Mouse (Mus musculus): ENCODE results near the gene Syde2. TPM values are rescaled to one million over a fixed set of nuclear protein-coding genes. Genes with fewer than 3 reads are reported as not detected.

Gene Syde2
- polyA plus RNA-seq, 1 experiment from 2014 or later: 0.68 TPM

- Histone ChIP-seq H3K4me3 (ENCODE audit: low read depth, low read length) (no peak overlapping the region), H3K36me3 (ENCODE audit: control insufficient read depth, insufficient read depth, low read length) (no peaks in the 10 kb centered on the region), H3K9me3 (replicated peaks; ENCODE audit: control insufficient read depth, low read length, poor library complexity, severe bottlenecking) (no peaks in the 10 kb centered on the region), H3K4me1 (ENCODE audit: control insufficient read depth, insufficient read depth, low read length) (peaks cover 6% of the 10 kb centered on the region; the same call in 1 of the 2 replicates), H3K27me3 (ENCODE audit: control insufficient read depth, insufficient read depth, low read depth, low read length) (peaks cover 3% of the 10 kb centered on the region; the same call in 1 of the 2 replicates), H3K27ac (ENCODE audit: low read length) (no peak overlapping the region), H3K9ac (ENCODE audit: low read depth, low read length) (no peak overlapping the region), H3K4me2 (ENCODE audit: low read length) (peak overlapping the region; percentile 0; the same call in 1 of the 2 replicates)
- 27% methylated on average over 11 of the region's 11 CpGs for WGBS
- ATAC-seq: peak; percentile 86
Observed at GRCm38 (mm10) chr3:146051277-146052007, 63.8 kb downstream of the Syde2 start.

GRCm38 (mm10) chr3:146053082-146053814 lies 65.6 kb downstream of the Syde2 start:
- WGBS: 66% methylated on average over 6 of the region's 6 CpGs
- H3K4me2 ChIP-seq (ENCODE audit: low read length): no peak overlapping the region
- ATAC-seq: no peak
- no peaks in the 10 kb centered on the region for H3K9me3 ChIP-seq (replicated peaks; ENCODE audit: control insufficient read depth, low read length, poor library complexity, severe bottlenecking)
- H3K4me3 ChIP-seq (ENCODE audit: low read depth, low read length): no peak overlapping the region
- H3K4me1 ChIP-seq (ENCODE audit: control insufficient read depth, insufficient read depth, low read length): peaks cover 6% of the 10 kb centered on the region; the same call in 1 of the 2 replicates
- no peaks in the 10 kb centered on the region for H3K36me3 ChIP-seq (ENCODE audit: control insufficient read depth, insufficient read depth, low read length)
- no peak overlapping the region for H3K9ac ChIP-seq (ENCODE audit: low read depth, low read length)
- peaks cover 3% of the 10 kb centered on the region; the same call in 1 of the 2 replicates for H3K27me3 ChIP-seq (ENCODE audit: control insufficient read depth, insufficient read depth, low read depth, low read length)
- H3K27ac ChIP-seq (ENCODE audit: low read length): no peak overlapping the region

GRCm38 (mm10) chr3:146053873-146054272 lies 66.2 kb downstream of the Syde2 start:
- Histone ChIP-seq H3K9me3 (replicated peaks; ENCODE audit: control insufficient read depth, low read length, poor library complexity, severe bottlenecking) (no peaks in the 10 kb centered on the region), H3K27ac (ENCODE audit: low read length) (no peak overlapping the region), H3K27me3 (ENCODE audit: control insufficient read depth, insufficient read depth, low read depth, low read length) (peaks cover 3% of the 10 kb centered on the region; the same call in 1 of the 2 replicates), H3K4me1 (ENCODE audit: control insufficient read depth, insufficient read depth, low read length) (peaks cover 6% of the 10 kb centered on the region; the same call in 1 of the 2 replicates), H3K36me3 (ENCODE audit: control insufficient read depth, insufficient read depth, low read length) (no peaks in the 10 kb centered on the region), H3K9ac (ENCODE audit: low read depth, low read length) (no peak overlapping the region), H3K4me3 (ENCODE audit: low read depth, low read length) (no peak overlapping the region), H3K4me2 (ENCODE audit: low read length) (no peak overlapping the region)
- no peak for ATAC-seq
- 93% methylated on average over 2 of the region's 2 CpGs for WGBS

GRCm38 (mm10) chr3:146057131-146057530 lies 69.5 kb downstream of the Syde2 start:
- ATAC-seq: no peak

GRCm38 (mm10) chr3:146058263-146058662 lies 70.6 kb downstream of the Syde2 start:
- Histone ChIP-seq H3K27me3 (ENCODE audit: control insufficient read depth, insufficient read depth, low read depth, low read length) (peaks cover 3% of the 10 kb centered on the region; the same call in 1 of the 2 replicates), H3K4me1 (ENCODE audit: control insufficient read depth, insufficient read depth, low read length) (no peaks in the 10 kb centered on the region), H3K4me2 (ENCODE audit: low read length) (no peak overlapping the region), H3K36me3 (ENCODE audit: control insufficient read depth, insufficient read depth, low read length) (no peaks in the 10 kb centered on the region), H3K27ac (ENCODE audit: low read length) (no peak overlapping the region), H3K4me3 (ENCODE audit: low read depth, low read length) (no peak overlapping the region), H3K9me3 (replicated peaks; ENCODE audit: control insufficient read depth, low read length, poor library complexity, severe bottlenecking) (no peaks in the 10 kb centered on the region), H3K9ac (ENCODE audit: low read depth, low read length) (no peak overlapping the region)
- 0 out of 2 replicates have a peak, but pooled peaks have one; percentile 14 for ATAC-seq
- WGBS: 9% methylated on average over 4 of the region's 4 CpGs

More at GRCm38 (mm10) chr3:146057131-146057530, 69.5 kb downstream of the Syde2 start:
- H3K4me2 ChIP-seq (ENCODE audit: low read length): no peak overlapping the region
- no peak overlapping the region for H3K27ac ChIP-seq (ENCODE audit: low read length)
- 78% methylated on average over 7 of the region's 7 CpGs for WGBS
- H3K4me3 ChIP-seq (ENCODE audit: low read depth, low read length): no peak overlapping the region
- H3K9me3 ChIP-seq (replicated peaks; ENCODE audit: control insufficient read depth, low read length, poor library complexity, severe bottlenecking): no peaks in the 10 kb centered on the region
- peaks cover 3% of the 10 kb centered on the region; the same call in 1 of the 2 replicates for H3K27me3 ChIP-seq (ENCODE audit: control insufficient read depth, insufficient read depth, low read depth, low read length)
- no peaks in the 10 kb centered on the region for H3K4me1 ChIP-seq (ENCODE audit: control insufficient read depth, insufficient read depth, low read length)
- no peak overlapping the region for H3K9ac ChIP-seq (ENCODE audit: low read depth, low read length)
- no peaks in the 10 kb centered on the region for H3K36me3 ChIP-seq (ENCODE audit: control insufficient read depth, insufficient read depth, low read length)

GRCm38 (mm10) chr3:146059356-146059926 lies 71.8 kb downstream of the Syde2 start:
- H3K4me2 ChIP-seq (ENCODE audit: low read length): no peak overlapping the region
- no peak overlapping the region for H3K27ac ChIP-seq (ENCODE audit: low read length)
- WGBS: 87% methylated on average over 15 of the region's 15 CpGs
- H3K27me3 ChIP-seq (ENCODE audit: control insufficient read depth, insufficient read depth, low read depth, low read length): peaks cover 3% of the 10 kb centered on the region; the same call in 1 of the 2 replicates
- no peak overlapping the region for H3K4me3 ChIP-seq (ENCODE audit: low read depth, low read length)
- H3K9me3 ChIP-seq (replicated peaks; ENCODE audit: control insufficient read depth, low read length, poor library complexity, severe bottlenecking): no peaks in the 10 kb centered on the region
- H3K4me1 ChIP-seq (ENCODE audit: control insufficient read depth, insufficient read depth, low read length): no peaks in the 10 kb centered on the region
- H3K36me3 ChIP-seq (ENCODE audit: control insufficient read depth, insufficient read depth, low read length): no peaks in the 10 kb centered on the region
- no peak overlapping the region for H3K9ac ChIP-seq (ENCODE audit: low read depth, low read length)
- no peak for ATAC-seq

GRCm38 (mm10) chr3:146063146-146063545 lies 75.5 kb downstream of the Syde2 start:
- Histone ChIP-seq H3K27ac (ENCODE audit: low read length) (no peak overlapping the region), H3K9me3 (replicated peaks; ENCODE audit: control insufficient read depth, low read length, poor library complexity, severe bottlenecking) (no peaks in the 10 kb centered on the region), H3K4me1 (ENCODE audit: control insufficient read depth, insufficient read depth, low read length) (no peaks in the 10 kb centered on the region), H3K27me3 (ENCODE audit: control insufficient read depth, insufficient read depth, low read depth, low read length) (no peaks in the 10 kb centered on the region), H3K36me3 (ENCODE audit: control insufficient read depth, insufficient read depth, low read length) (no peaks in the 10 kb centered on the region), H3K4me3 (ENCODE audit: low read depth, low read length) (no peak overlapping the region), H3K4me2 (ENCODE audit: low read length) (no peak overlapping the region), H3K9ac (ENCODE audit: low read depth, low read length) (no peak overlapping the region)
- 89% methylated on average over 11 of the region's 11 CpGs for WGBS
- no peak for ATAC-seq

- no peaks in the 10 kb centered on the region for H3K9me3 ChIP-seq (replicated peaks; ENCODE audit: control insufficient read depth, low read length, poor library complexity, severe bottlenecking)
- H3K27me3 ChIP-seq (ENCODE audit: control insufficient read depth, insufficient read depth, low read depth, low read length): no peaks in the 10 kb centered on the region
- H3K4me1 ChIP-seq (ENCODE audit: control insufficient read depth, insufficient read depth, low read length): no peaks in the 10 kb centered on the region
- H3K4me2 ChIP-seq (ENCODE audit: low read length): no peak overlapping the region
- H3K4me3 ChIP-seq (ENCODE audit: low read depth, low read length): no peak overlapping the region
- ATAC-seq: no peak
- H3K36me3 ChIP-seq (ENCODE audit: control insufficient read depth, insufficient read depth, low read length): no peaks in the 10 kb centered on the region
- no peak overlapping the region for H3K27ac ChIP-seq (ENCODE audit: low read length)
- WGBS: 89% methylated on average over 4 of the region's 4 CpGs
- no peak overlapping the region for H3K9ac ChIP-seq (ENCODE audit: low read depth, low read length)
Observed at GRCm38 (mm10) chr3:146069276-146069675, 81.6 kb downstream of the Syde2 start.
